Mouse (Mus musculus) hindbrain, embryonic 16.5 days (tissue): ENCODE measurements at regions not wholly inside any gene's neighbourhood (a gene's known extent, or its start where the extent isn't known, plus 50 kb on each side); places are given as distances from the start of the nearest gene placed in this dataset.
"Not testable (repeated sequence)": the region's sequence is repeated elsewhere in the genome, so short reads cannot be mapped to it uniquely, and the experiment has no call there.

Experiments
- ATAC-seq: fragments of 200-750 bp; cut with Nextera tagmentation; 2 replicates; pipeline ENCODE4 v1.8.0; 2017; ENCODE audit warnings: moderate TSS enrichment, moderate library complexity
- H3K27ac ChIP-seq: fragments of 300-500 bp; sonication (generic); 2 replicates; pipeline ENCODE4 v1.5.1; 2014; ENCODE audit warnings: low read depth, mild to moderate bottlenecking, control low read depth, low read length, moderate library complexity
- H3K27me3 ChIP-seq: fragments of 300-500 bp; sonication (generic); replicated peaks from 2 replicates; pipeline ENCODE4 v1.6.1; 2014; ENCODE audit warnings: low read length; ENCODE audit not compliant: control insufficient read depth, insufficient read depth
- H3K36me3 ChIP-seq: fragments of 300-500 bp; sonication (generic); 2 replicates; pipeline ENCODE4 v1.6.1; 2014; ENCODE audit warnings: mild to moderate bottlenecking, low read length, moderate library complexity, mixed read lengths; ENCODE audit not compliant: control insufficient read depth, insufficient read depth
- H3K4me1 ChIP-seq: fragments of 300-500 bp; sonication (generic); 2 replicates; pipeline ENCODE4 v1.6.1; 2014; ENCODE audit warnings: low read depth, low read length; ENCODE audit not compliant: control insufficient read depth, insufficient read depth
- H3K4me2 ChIP-seq: fragments of 300-500 bp; sonication (generic); 2 replicates; pipeline ENCODE4 v1.6.1; 2014; ENCODE audit warnings: mild to moderate bottlenecking, low read length, control low read depth, moderate library complexity
- H3K4me3 ChIP-seq: fragments of 300-500 bp; sonication (generic); 2 replicates; pipeline ENCODE4 v1.5.1; 2014; ENCODE audit warnings: mild to moderate bottlenecking, low read length, control low read depth, moderate library complexity
- H3K9ac ChIP-seq: fragments of 300-500 bp; sonication (generic); 2 replicates; pipeline ENCODE4 v1.6.1; 2014; ENCODE audit warnings: low read depth, mild to moderate bottlenecking, control low read depth, low read length, moderate library complexity
- H3K9me3 ChIP-seq: fragments of 300-500 bp; sonication (generic); 2 replicates; pipeline ENCODE4 v1.6.1; 2014; ENCODE audit warnings: mild to moderate bottlenecking, low read length, moderate library complexity; ENCODE audit not compliant: control insufficient read depth
- WGBS: fragments of 180-500 bp; shearing (Covaris S2); extraction: QIAGEN DNeasy Blood & Tissue Kit; methylation state at CpG from one replicate; pipeline ENCODE4 v1.1.7; 2014; 5-methylcytosine and 5-hydroxymethylcytosine counted together

DNA sequence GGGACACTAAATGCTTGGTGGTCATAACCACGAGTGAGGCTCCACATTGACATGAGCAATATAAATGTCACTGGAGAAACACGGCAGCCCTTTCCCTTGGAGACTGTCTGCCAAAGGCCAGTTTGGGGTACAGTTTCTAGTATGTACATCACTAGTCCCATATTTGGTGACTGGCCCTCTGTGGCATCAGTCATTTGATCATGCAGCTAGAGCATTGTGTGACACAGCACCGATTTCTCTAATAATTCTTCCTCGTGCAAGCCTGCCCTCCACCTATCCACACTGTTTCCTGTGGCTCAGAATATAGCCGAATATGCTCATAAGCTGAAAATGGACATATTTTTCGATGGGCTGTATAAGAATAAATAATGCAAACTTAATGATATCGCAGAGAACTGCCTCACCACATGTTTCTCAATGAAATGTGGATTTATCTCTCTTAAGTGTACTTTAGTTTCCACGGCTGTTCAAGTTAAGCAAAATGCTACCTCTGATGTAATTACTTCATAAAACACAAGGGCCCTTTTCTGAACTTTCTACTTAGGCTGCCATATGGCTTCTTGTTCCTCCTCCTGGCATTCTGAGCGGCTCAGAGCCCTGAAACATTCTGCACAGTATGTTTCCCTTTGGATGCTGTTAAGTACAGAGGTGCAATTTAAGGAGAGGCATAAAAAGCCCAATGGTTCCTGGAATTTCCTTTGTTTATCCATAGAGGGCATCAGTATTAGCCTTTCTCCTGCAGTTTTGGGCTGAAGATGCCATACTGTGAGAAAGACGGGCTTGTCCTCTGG, 97.7 kb upstream of the Pou6f2 start:
- 58% methylated on average over 10 of the region's 10 CpGs for WGBS
- no peaks in the 10 kb centered on the region for H3K27me3 ChIP-seq
- H3K4me1 ChIP-seq: peaks cover 5% of the 10 kb centered on the region; the same call in 1 of the 2 replicates
- no peaks in the 10 kb centered on the region for H3K9me3 ChIP-seq
- H3K9ac ChIP-seq: no peak overlapping the region
- peak; percentile 68 for ATAC-seq
- no peak overlapping the region for H3K4me3 ChIP-seq
- 0 out of 2 replicates have a peak overlapping the region, but pooled peaks have one; percentile 12 for H3K4me2 ChIP-seq
- no peak overlapping the region for H3K27ac ChIP-seq
- H3K36me3 ChIP-seq: no peaks in the 10 kb centered on the region

DNA sequence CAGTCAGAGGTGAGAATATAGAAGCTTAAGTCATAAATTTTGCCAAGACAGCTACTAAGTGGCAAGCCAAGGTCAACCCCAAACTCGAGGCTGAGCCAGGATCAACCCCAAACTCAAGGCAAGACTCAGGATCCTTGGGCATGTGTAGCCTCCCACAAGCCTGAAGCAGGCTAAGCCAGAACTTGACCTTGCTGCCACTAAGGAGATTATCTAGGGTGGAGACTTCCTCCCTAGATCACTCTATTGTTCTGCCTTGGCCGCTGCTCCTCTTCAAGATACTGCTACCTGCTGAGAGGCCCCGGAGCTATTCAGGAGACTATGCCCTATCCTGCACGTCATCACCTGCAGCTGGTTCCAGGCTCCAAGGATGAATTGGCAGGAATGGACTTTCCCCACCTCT, 88.3 kb upstream of the Pou6f2 start:
- not testable (repeated sequence) for H3K4me1 ChIP-seq, H3K4me3 ChIP-seq, H3K9ac ChIP-seq, H3K27ac ChIP-seq, H3K4me2 ChIP-seq, ATAC-seq, H3K27me3 ChIP-seq, H3K9me3 ChIP-seq, H3K36me3 ChIP-seq
- 23% methylated on average over 4 of the region's 4 CpGs for WGBS

DNA sequence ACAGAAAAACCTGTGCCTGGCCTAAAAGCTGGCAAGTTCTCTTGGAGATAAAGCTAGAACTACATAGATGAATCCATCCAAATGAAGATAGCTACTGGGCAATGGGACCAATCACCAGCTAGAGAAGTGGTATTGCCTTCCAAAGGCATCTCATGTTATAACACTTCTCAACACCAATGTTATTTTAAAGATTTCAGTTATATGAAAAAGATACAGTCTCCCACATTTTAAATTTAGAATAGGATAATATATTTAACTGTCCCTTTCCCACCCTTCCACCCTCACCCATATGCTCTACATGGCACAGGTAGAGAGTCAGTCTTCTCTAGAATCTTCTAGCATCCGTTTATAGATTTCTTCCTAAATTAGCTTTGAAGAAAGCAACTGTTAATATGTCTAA, 87.6 kb upstream of the Pou6f2 start:
- Histone ChIP-seq H3K27me3 (no peaks in the 10 kb centered on the region), H3K9me3 (no peaks in the 10 kb centered on the region), H3K27ac (no peak overlapping the region), H3K9ac (no peak overlapping the region), H3K4me3 (no peak overlapping the region), H3K36me3 (no peaks in the 10 kb centered on the region), H3K4me1 (no peaks in the 10 kb centered on the region), H3K4me2 (no peak overlapping the region)
- ATAC-seq: no peak
- 85% methylated on average over 1 of the region's 1 CpGs for WGBS

DNA sequence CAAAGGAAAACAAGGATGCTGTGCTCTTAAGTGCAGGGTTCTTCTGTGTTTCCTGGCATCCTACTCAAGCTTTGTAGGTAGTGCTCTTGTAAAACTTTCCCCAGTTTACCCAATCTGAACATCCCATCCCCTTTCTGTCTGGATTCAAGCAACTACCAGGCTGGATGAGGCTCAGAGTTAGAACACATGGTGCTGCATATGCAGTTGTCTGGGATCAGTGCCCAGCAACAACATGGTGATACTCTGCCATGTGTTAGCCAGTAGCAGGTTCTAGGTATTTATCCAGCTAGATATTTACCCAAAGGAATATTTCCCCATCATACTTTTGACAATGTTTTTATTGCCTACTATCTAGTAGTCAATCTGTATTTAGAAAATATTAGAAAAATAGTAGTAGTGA, 78.8 kb upstream of the Pou6f2 start:
- H3K9ac ChIP-seq: no peak overlapping the region
- H3K4me2 ChIP-seq: no peak overlapping the region
- no peak for ATAC-seq
- H3K4me3 ChIP-seq: no peak overlapping the region
- H3K27ac ChIP-seq: no peak overlapping the region
- H3K27me3 ChIP-seq: no peaks in the 10 kb centered on the region
- no peaks in the 10 kb centered on the region for H3K4me1 ChIP-seq
- no peaks in the 10 kb centered on the region for H3K9me3 ChIP-seq
- H3K36me3 ChIP-seq: no peaks in the 10 kb centered on the region

DNA sequence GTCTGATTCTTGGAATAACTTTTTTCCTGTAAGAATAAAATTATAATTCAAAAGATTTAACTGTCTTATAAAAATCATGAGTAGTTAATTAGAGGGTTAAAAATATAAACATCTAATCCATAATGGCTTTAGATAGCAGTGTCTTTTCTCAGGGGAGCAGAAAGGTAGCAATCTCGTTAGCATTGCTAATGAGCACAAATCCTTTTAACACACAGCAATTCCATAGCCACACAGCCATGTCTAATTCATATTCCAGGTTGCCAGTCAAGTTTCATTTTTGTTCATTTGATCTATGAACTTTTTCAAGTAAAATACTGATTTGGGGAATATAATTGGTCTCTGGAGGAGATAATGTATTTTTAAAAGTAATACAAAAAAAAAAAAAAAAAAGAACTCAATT, 74.0 kb upstream of the Pou6f2 start:
- Histone ChIP-seq H3K9me3 (no peaks in the 10 kb centered on the region), H3K9ac (no peak overlapping the region), H3K36me3 (no peaks in the 10 kb centered on the region), H3K4me2 (no peak overlapping the region), H3K27ac (no peak overlapping the region), H3K4me3 (no peak overlapping the region), H3K4me1 (no peaks in the 10 kb centered on the region), H3K27me3 (no peaks in the 10 kb centered on the region)
- 52% methylated on average over 1 of the region's 1 CpGs for WGBS
- no peak for ATAC-seq

GRCm38 (mm10) chr13:18465921-18466320, 68.4 kb upstream of the Pou6f2 start:
- H3K4me2 ChIP-seq: no peak overlapping the region
- H3K4me1 ChIP-seq: no peaks in the 10 kb centered on the region
- H3K4me3 ChIP-seq: no peak overlapping the region
- no peaks in the 10 kb centered on the region for H3K27me3 ChIP-seq
- H3K9me3 ChIP-seq: no peaks in the 10 kb centered on the region
- no peak overlapping the region for H3K27ac ChIP-seq
- H3K9ac ChIP-seq: no peak overlapping the region
- WGBS: 84% methylated on average over 7 of the region's 7 CpGs
- ATAC-seq: no peak
- H3K36me3 ChIP-seq: no peaks in the 10 kb centered on the region

DNA sequence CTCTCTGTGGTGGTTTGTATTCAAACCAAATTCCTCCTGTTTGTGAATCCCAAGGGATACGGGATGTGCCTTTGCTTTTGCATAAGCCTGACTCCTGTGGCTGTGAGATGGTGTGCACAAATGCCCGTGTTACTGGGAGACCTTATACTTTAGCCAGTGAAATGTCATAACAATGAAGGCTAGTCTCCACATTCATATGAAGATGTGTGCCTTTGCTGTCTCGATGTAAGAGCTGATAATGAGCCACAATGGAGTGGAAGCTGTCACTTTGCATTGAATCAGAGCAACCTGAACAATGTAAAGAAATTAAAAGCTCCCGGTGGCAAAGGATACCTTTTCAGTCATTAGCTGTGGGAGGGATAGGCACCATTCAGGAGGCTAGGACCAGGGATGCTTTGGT, 64.7 kb upstream of the Pou6f2 start:
- no peaks in the 10 kb centered on the region for H3K36me3 ChIP-seq
- no peaks in the 10 kb centered on the region; the same call in 1 of the 2 replicates for H3K4me1 ChIP-seq
- H3K9ac ChIP-seq: no peak overlapping the region
- no peaks in the 10 kb centered on the region for H3K27me3 ChIP-seq
- WGBS: 22% methylated on average over 4 of the region's 4 CpGs
- H3K4me3 ChIP-seq: no peak overlapping the region
- no peaks in the 10 kb centered on the region for H3K9me3 ChIP-seq
- ATAC-seq: no peak
- H3K4me2 ChIP-seq: no peak overlapping the region
- no peak overlapping the region for H3K27ac ChIP-seq

GRCm38 (mm10) chr13:18457337-18458236, 60.1 kb upstream of the Pou6f2 start:
- no peaks in the 10 kb centered on the region for H3K36me3 ChIP-seq
- 25% methylated on average over 14 of the region's 14 CpGs for WGBS
- H3K4me2 ChIP-seq: peak overlapping the region; percentile 25; the same call in 1 of the 2 replicates

More at GRCm38 (mm10) chr13:18457337-18458236, 60.1 kb upstream of the Pou6f2 start:
- no peaks in the 10 kb centered on the region for H3K27me3 ChIP-seq
- H3K9me3 ChIP-seq: no peaks in the 10 kb centered on the region
- no peaks in the 10 kb centered on the region; the same call in 1 of the 2 replicates for H3K4me1 ChIP-seq
- no peak overlapping the region for H3K4me3 ChIP-seq
- ATAC-seq: peak; percentile 88
- no peak overlapping the region for H3K9ac ChIP-seq
- H3K27ac ChIP-seq: no peak overlapping the region
